Mouse (Mus musculus) thymus, postnatal 4 days (tissue): ENCODE data around the gene Zfyve19.

ENCODE experiments used
- DNase-seq: peaks from one replicate; pipeline ENCODE4 v3.0.0; 2021

The Zfyve19 gene

DNA sequence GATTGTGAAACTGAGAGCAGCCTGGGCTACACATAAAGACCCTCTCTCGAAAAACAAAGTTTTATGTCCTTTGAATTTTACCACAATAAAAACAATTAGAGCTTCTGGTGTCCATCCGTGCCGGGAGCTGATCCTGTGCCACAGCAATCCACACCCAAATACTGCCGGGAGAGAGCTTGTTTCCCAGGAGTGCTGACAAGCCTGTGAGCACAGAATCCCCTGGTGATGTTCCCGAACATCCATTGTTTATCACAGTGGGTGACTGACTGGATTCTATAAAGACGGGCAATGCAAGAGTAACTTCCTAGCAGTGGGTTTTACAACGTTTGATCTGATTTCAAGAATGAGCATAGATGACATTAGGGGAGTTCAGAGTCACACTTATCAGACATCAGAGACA, 46.6 kb downstream of the Zfyve19 start:
- DNase-seq, result no peak

- DNase-seq, result no peak
Measured at GRCm38 (mm10) chr2:119260518-119260917, 52.1 kb downstream of the Zfyve19 start.

DNA sequence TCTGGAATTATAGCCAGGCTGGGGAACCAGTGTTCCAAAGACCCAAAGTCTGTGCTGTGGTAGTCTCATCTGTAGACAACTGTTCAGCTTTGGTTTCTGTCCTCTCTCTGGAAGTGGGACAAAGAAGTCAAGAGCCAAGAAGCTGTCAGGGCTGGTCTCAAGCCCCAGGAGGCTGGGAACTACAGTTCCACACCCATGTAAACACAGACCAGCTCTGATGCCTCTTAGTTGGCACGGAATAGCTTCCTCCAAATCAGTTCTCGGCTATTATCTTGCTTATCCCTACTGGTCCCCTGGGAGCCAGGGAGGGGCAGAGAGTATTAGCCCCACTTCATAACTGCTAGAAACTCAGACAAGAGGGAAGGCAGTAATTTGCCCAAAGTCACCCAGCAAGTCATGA, 52.9 kb downstream of the Zfyve19 start:
- no peak for DNase-seq

- DNase-seq, result no peak
Measured at GRCm38 (mm10) chr2:119262978-119263377, 54.6 kb downstream of the Zfyve19 start.

- DNase-seq, result no peak
Measured at GRCm38 (mm10) chr2:119263813-119264212, 55.4 kb downstream of the Zfyve19 start.
